Mouse (Mus musculus) testis, adult 2 months (tissue): ENCODE measurements around the gene Rxra. TPM values are rescaled to one million over a fixed set of nuclear protein-coding genes. Genes with fewer than 3 reads are reported as not detected.

Experiments
- H3K27ac ChIP-seq: fragments of 200-500 bp; 2 replicates; pipeline ENCODE4 v1.5.1; 2012; ENCODE audit warnings: low read depth, low read length; ENCODE audit not compliant: control insufficient read depth, insufficient read depth
- H3K27me3 ChIP-seq: fragments of 200-500 bp; 2 replicates; pipeline ENCODE4 v1.6.1; 2012; ENCODE audit warnings: mild to moderate bottlenecking, low read length, moderate library complexity; ENCODE audit not compliant: control insufficient read depth, insufficient read depth
- H3K36me3 ChIP-seq: fragments of 200-500 bp; 2 replicates; pipeline ENCODE4 v1.6.1; 2012; ENCODE audit warnings: mild to moderate bottlenecking, low read length; ENCODE audit not compliant: control insufficient read depth, insufficient read depth
- H3K4me1 ChIP-seq: fragments of 200-500 bp; 2 replicates; pipeline ENCODE4 v1.6.1; 2012; ENCODE audit warnings: low read length; ENCODE audit not compliant: control insufficient read depth, insufficient read depth
- H3K4me3 ChIP-seq: fragments of 200-500 bp; 2 replicates; pipeline ENCODE4 v1.5.1; 2012; ENCODE audit warnings: low read depth, mild to moderate bottlenecking, low read length, moderate library complexity, mixed read lengths; ENCODE audit not compliant: control insufficient read depth
- CTCF ChIP-seq: fragments of 200-500 bp; IDR thresholded peaks from 2 replicates; pipeline ENCODE4 v1.5.1; 2012; ENCODE audit warnings: low read depth, mild to moderate bottlenecking, inconsistent platforms, low read length, moderate library complexity; ENCODE audit not compliant: control insufficient read depth, insufficient read depth, insufficient replicate concordance
- POLR2A ChIP-seq: fragments of 200-500 bp; IDR thresholded peaks from 2 replicates; pipeline ENCODE4 v1.6.1; 2012; ENCODE audit warnings: low read depth, mild to moderate bottlenecking, inconsistent platforms, low read length, moderate library complexity; ENCODE audit not compliant: control insufficient read depth
- polyA plus RNA-seq: library from polyadenylated mRNA; depleted of rRNA; stranded (reverse); fragments of >200 nt; gene quantifications from 2 replicates; pipeline ENCODE4 v1.2.3, GENCODE M21; 2012

The Rxra gene
- polyA plus RNA-seq, 1 experiment = 54.3 TPM

GRCm38 (mm10) chr2:27769701-27770100 lies 93.5 kb downstream of the Rxra start:
- H3K36me3 ChIP-seq = no peaks in the 10 kb centered on the region
- no peak overlapping the region for H3K27ac ChIP-seq
- H3K27me3 ChIP-seq = no peaks in the 10 kb centered on the region
- TF ChIP-seq POLR2A (no peak), CTCF (no peak)
- H3K4me3 ChIP-seq = no peak overlapping the region
- peaks cover under 1% of the 10 kb centered on the region; the same call in 1 of the 2 replicates for H3K4me1 ChIP-seq

GRCm38 (mm10) chr2:27770205-27770604 lies 94.0 kb downstream of the Rxra start:
- no peaks in the 10 kb centered on the region; the same call in 1 of the 2 replicates for H3K4me1 ChIP-seq
- no peaks in the 10 kb centered on the region for H3K36me3 ChIP-seq
- no peak overlapping the region for H3K27ac ChIP-seq
- no peak overlapping the region for H3K4me3 ChIP-seq
- H3K27me3 ChIP-seq = no peaks in the 10 kb centered on the region
- no peak for TF ChIP-seq POLR2A
- TF ChIP-seq CTCF = peak; percentile 66; the same call in 1 of the 2 replicates

GRCm38 (mm10) chr2:27771936-27772335 lies 95.7 kb downstream of the Rxra start:
- H3K4me3 ChIP-seq = no peak overlapping the region
- TF ChIP-seq CTCF (peak; percentile 94), POLR2A (no peak)
- no peaks in the 10 kb centered on the region for H3K36me3 ChIP-seq
- no peaks in the 10 kb centered on the region; the same call in 1 of the 2 replicates for H3K4me1 ChIP-seq
- H3K27me3 ChIP-seq = no peaks in the 10 kb centered on the region
- no peak overlapping the region for H3K27ac ChIP-seq

- H3K27me3 ChIP-seq = no peaks in the 10 kb centered on the region
- H3K4me1 ChIP-seq = no peaks in the 10 kb centered on the region; the same call in 1 of the 2 replicates
- H3K4me3 ChIP-seq = no peak overlapping the region
- no peak overlapping the region for H3K27ac ChIP-seq
- TF ChIP-seq CTCF (no peak), POLR2A (no peak)
- H3K36me3 ChIP-seq = no peaks in the 10 kb centered on the region
These were observed 96.7 kb downstream of the Rxra start for GRCm38 (mm10) chr2:27772841-27773388.

- H3K27me3 ChIP-seq = no peaks in the 10 kb centered on the region
- peak overlapping the region; percentile 66; the same call in 1 of the 2 replicates for H3K27ac ChIP-seq
- TF ChIP-seq CTCF (no peak), POLR2A (no peak)
- H3K4me1 ChIP-seq = no peaks in the 10 kb centered on the region; the same call in 1 of the 2 replicates
- no peak overlapping the region for H3K4me3 ChIP-seq
- no peaks in the 10 kb centered on the region for H3K36me3 ChIP-seq
These were observed 97.9 kb downstream of the Rxra start for GRCm38 (mm10) chr2:27773980-27774730.

- TF ChIP-seq CTCF = no peak
- TF ChIP-seq POLR2A = no peak
- H3K4me1 ChIP-seq = no peaks in the 10 kb centered on the region; the same call in 1 of the 2 replicates
- H3K27ac ChIP-seq = no peak overlapping the region
- no peak overlapping the region for H3K4me3 ChIP-seq
- H3K27me3 ChIP-seq = no peaks in the 10 kb centered on the region
- H3K36me3 ChIP-seq = no peaks in the 10 kb centered on the region
These were observed 98.8 kb downstream of the Rxra start for GRCm38 (mm10) chr2:27775006-27775405.

GRCm38 (mm10) chr2:27775625-27776024 lies 99.4 kb downstream of the Rxra start:
- Histone ChIP-seq H3K27me3 (no peaks in the 10 kb centered on the region), H3K27ac (no peak overlapping the region), H3K36me3 (no peaks in the 10 kb centered on the region), H3K4me3 (no peak overlapping the region), H3K4me1 (no peaks in the 10 kb centered on the region; the same call in 1 of the 2 replicates)
- TF ChIP-seq POLR2A = no peak
- TF ChIP-seq CTCF = no peak; the same call in 1 of the 2 replicates
